Mouse (Mus musculus): ENCODE results near the gene Pole3. TPM values are rescaled to one million over a fixed set of nuclear protein-coding genes. Genes with fewer than 3 reads are reported as not detected.

Gene Pole3
- total and polyA plus RNA-seq, 2 experiments from 2014 or later, result 21.9 to 31.4 TPM

GRCm38 (mm10) chr4:62519122-62519848 lies 5.6 kb downstream of the Pole3 start:
- ATAC-seq (ENCODE audit: insufficient read depth, low read depth) (peak; percentile 49), DNase-seq (ENCODE audit: low spot score) (no peak)
- H3K4me2 ChIP-seq (ENCODE audit: low read depth, low read length), result peak overlapping the region; percentile 71
- H3K9me3 ChIP-seq (replicated peaks; ENCODE audit: control insufficient read depth, low read length), result no peaks in the 10 kb centered on the region
- peak overlapping the region; percentile 73 for H3K4me3 ChIP-seq (ENCODE audit: low read depth, low read length)
- peaks cover 26% of the 10 kb centered on the region for H3K4me1 ChIP-seq (ENCODE audit: control insufficient read depth, insufficient read depth)
- peak overlapping the region; percentile 63 for H3K9ac ChIP-seq (replicated peaks; ENCODE audit: low read depth, low read length)
- no peaks in the 10 kb centered on the region for H3K27me3 ChIP-seq (ENCODE audit: control insufficient read depth, insufficient read depth, low read length)
- 3% methylated on average over 26 of the region's 26 CpGs for WGBS
- H3K36me3 ChIP-seq (replicated peaks; ENCODE audit: control insufficient read depth, insufficient read depth, low read length), result 0 out of 2 replicates have a peak, but pooled peaks cover 5% of the 10 kb centered on the region
- peak overlapping the region; percentile 82 for H3K27ac ChIP-seq (ENCODE audit: low read depth)
- TF ChIP-seq EP300 (IDR thresholded peaks at IDR 0.05; ENCODE audit: low read depth) (no peak), CTCF (IDR thresholded peaks at IDR 0.05; ENCODE audit: low read depth) (no peak)

GRCm38 (mm10) chr4:62518416-62519121 lies 6.3 kb downstream of the Pole3 start:
- peaks cover 23% of the 10 kb centered on the region for H3K4me1 ChIP-seq (ENCODE audit: control insufficient read depth, insufficient read depth)
- DNase-seq (ENCODE audit: low spot score), result no peak
- no peaks in the 10 kb centered on the region for H3K27me3 ChIP-seq (ENCODE audit: control insufficient read depth, insufficient read depth, low read length)
- TF ChIP-seq CTCF (IDR thresholded peaks at IDR 0.05; ENCODE audit: low read depth) (no peak), EP300 (IDR thresholded peaks at IDR 0.05; ENCODE audit: low read depth) (no peak)
- H3K9me3 ChIP-seq (replicated peaks; ENCODE audit: control insufficient read depth, low read length), result no peaks in the 10 kb centered on the region
- H3K27ac ChIP-seq (ENCODE audit: low read depth), result peak overlapping the region; percentile 46; the same call in 1 of the 2 replicates
- no peak for ATAC-seq (ENCODE audit: insufficient read depth, low read depth)
- peak overlapping the region; percentile 73 for H3K4me3 ChIP-seq (ENCODE audit: low read depth, low read length)
- peak overlapping the region; percentile 71 for H3K4me2 ChIP-seq (ENCODE audit: low read depth, low read length)
- 38% methylated on average over 13 of the region's 13 CpGs for WGBS
- H3K36me3 ChIP-seq (replicated peaks; ENCODE audit: control insufficient read depth, insufficient read depth, low read length), result peaks cover 10% of the 10 kb centered on the region
- H3K9ac ChIP-seq (replicated peaks; ENCODE audit: low read depth, low read length), result peak overlapping the region; percentile 35; the same call in 1 of the 2 replicates

DNA sequence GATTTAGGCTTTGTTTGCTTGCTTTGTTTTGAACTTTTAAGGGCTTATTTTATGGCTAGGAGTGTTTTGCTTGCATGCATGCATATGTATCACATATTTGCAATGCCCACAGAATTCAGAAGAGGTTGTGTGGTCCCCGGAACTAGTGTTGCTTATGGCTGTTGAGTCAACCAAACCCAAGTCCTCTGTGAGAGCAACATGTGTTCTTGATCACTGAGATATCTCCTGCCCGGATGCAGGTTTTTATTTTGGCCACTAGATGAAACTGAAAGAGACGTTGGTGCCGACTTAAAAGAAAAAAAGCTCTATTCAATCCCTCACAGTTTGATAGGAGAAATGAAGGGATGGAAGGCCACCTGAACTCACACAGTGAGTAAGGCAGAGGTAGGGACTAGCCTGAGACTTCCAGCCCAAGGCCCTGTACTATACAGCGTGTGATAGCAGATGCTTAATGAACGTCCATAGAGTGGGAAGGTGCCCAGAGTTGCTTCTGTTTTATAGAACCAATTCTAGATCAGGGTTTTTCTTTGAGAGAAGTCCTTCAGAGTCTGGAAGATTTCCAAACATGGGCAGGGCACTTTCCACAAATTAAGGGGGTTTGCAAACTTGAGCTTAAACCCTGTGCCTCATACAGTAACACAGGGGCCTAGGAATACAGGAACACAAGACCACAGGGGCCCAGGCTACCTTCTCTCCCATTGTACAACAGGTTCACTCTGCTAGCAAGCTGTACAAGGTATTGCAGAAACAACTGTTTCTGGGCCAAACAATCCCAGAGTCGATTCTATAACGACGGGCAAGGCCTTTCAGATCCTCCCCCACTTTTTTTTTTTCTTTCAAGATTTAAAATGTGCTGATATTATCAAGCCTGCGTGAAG lies 7.1 kb downstream of the Pole3 start:
- no peak for TF ChIP-seq EP300 (IDR thresholded peaks at IDR 0.05; ENCODE audit: low read depth)
- Histone ChIP-seq H3K27me3 (ENCODE audit: control insufficient read depth, insufficient read depth, low read length) (no peaks in the 10 kb centered on the region), H3K27ac (ENCODE audit: low read depth) (no peak overlapping the region; the same call in 1 of the 2 replicates), H3K36me3 (replicated peaks; ENCODE audit: control insufficient read depth, insufficient read depth, low read length) (peaks cover 17% of the 10 kb centered on the region), H3K4me2 (ENCODE audit: low read depth, low read length) (peak overlapping the region; percentile 71; the same call in 1 of the 2 replicates), H3K9ac (replicated peaks; ENCODE audit: low read depth, low read length) (no peak overlapping the region), H3K4me1 (ENCODE audit: control insufficient read depth, insufficient read depth) (peaks cover 23% of the 10 kb centered on the region), H3K4me3 (ENCODE audit: low read depth, low read length) (0 out of 2 replicates have a peak overlapping the region, but pooled peaks have one; percentile 73), H3K9me3 (replicated peaks; ENCODE audit: control insufficient read depth, low read length) (no peaks in the 10 kb centered on the region)
- WGBS, result 72% methylated on average over 10 of the region's 10 CpGs
- DNase-seq (ENCODE audit: low spot score) (no peak), ATAC-seq (ENCODE audit: insufficient read depth, low read depth) (no peak)

GRCm38 (mm10) chr4:62517046-62517445 lies 7.8 kb downstream of the Pole3 start:
- Histone ChIP-seq H3K36me3 (replicated peaks; ENCODE audit: control insufficient read depth, insufficient read depth, low read length) (peaks cover 20% of the 10 kb centered on the region), H3K27ac (ENCODE audit: low read depth) (no peak overlapping the region), H3K4me3 (ENCODE audit: low read depth, low read length) (no peak overlapping the region), H3K4me2 (ENCODE audit: low read depth, low read length) (no peak overlapping the region), H3K9me3 (replicated peaks; ENCODE audit: control insufficient read depth, low read length) (no peaks in the 10 kb centered on the region), H3K27me3 (ENCODE audit: control insufficient read depth, insufficient read depth, low read length) (no peaks in the 10 kb centered on the region), H3K9ac (replicated peaks; ENCODE audit: low read depth, low read length) (no peak overlapping the region), H3K4me1 (ENCODE audit: control insufficient read depth, insufficient read depth) (peaks cover 23% of the 10 kb centered on the region)
- 85% methylated on average over 8 of the region's 8 CpGs for WGBS
- DNase-seq (ENCODE audit: low spot score), result no peak
- no peak for ATAC-seq (ENCODE audit: insufficient read depth, low read depth)
- TF ChIP-seq CTCF (IDR thresholded peaks at IDR 0.05; ENCODE audit: low read depth) (no peak), EP300 (IDR thresholded peaks at IDR 0.05; ENCODE audit: low read depth) (no peak)

- H3K4me2 ChIP-seq (ENCODE audit: low read depth, low read length), result no peak overlapping the region
- ATAC-seq (ENCODE audit: insufficient read depth, low read depth), result no peak
- DNase-seq (ENCODE audit: low spot score), result no peak
- peak overlapping the region; percentile 77 for H3K27ac ChIP-seq (ENCODE audit: low read depth)
- peaks cover 23% of the 10 kb centered on the region for H3K4me1 ChIP-seq (ENCODE audit: control insufficient read depth, insufficient read depth)
- no peaks in the 10 kb centered on the region for H3K27me3 ChIP-seq (ENCODE audit: control insufficient read depth, insufficient read depth, low read length)
- no peak overlapping the region for H3K9ac ChIP-seq (replicated peaks; ENCODE audit: low read depth, low read length)
- WGBS, result 58% methylated on average over 1 of the region's 1 CpGs
- H3K36me3 ChIP-seq (replicated peaks; ENCODE audit: control insufficient read depth, insufficient read depth, low read length), result peaks cover 25% of the 10 kb centered on the region
- H3K9me3 ChIP-seq (replicated peaks; ENCODE audit: control insufficient read depth, low read length), result no peaks in the 10 kb centered on the region
- TF ChIP-seq EP300 (IDR thresholded peaks at IDR 0.05; ENCODE audit: low read depth) (no peak), CTCF (IDR thresholded peaks at IDR 0.05; ENCODE audit: low read depth) (no peak)
- H3K4me3 ChIP-seq (ENCODE audit: low read depth, low read length), result no peak overlapping the region
Measured at GRCm38 (mm10) chr4:62516579-62516978, 8.3 kb downstream of the Pole3 start.
